Mouse (Mus musculus): ENCODE results near the gene Tbccd1.

Gene Tbccd1

GRCm38 (mm10) chr16:22872397-22872796 lies 14.9 kb upstream of the Tbccd1 start:
- DNase-seq (ENCODE audit: extremely low spot score): no peak

- no peak for DNase-seq (ENCODE audit: extremely low spot score)
Observed at GRCm38 (mm10) chr16:22856773-22857172, 696 bp downstream of the Tbccd1 start.

- no peak for DNase-seq (ENCODE audit: extremely low spot score)
Observed at GRCm38 (mm10) chr16:22852709-22853108, 4.8 kb downstream of the Tbccd1 start.

GRCm38 (mm10) chr16:22848331-22848730 lies 9.1 kb downstream of the Tbccd1 start:
- DNase-seq (ENCODE audit: extremely low spot score): no peak

GRCm38 (mm10) chr16:22847686-22848085 lies 9.8 kb downstream of the Tbccd1 start:
- DNase-seq (ENCODE audit: extremely low spot score): no peak

- no peak for DNase-seq (ENCODE audit: extremely low spot score)
Observed at GRCm38 (mm10) chr16:22845481-22845880, 12.0 kb downstream of the Tbccd1 start.

GRCm38 (mm10) chr16:22844834-22845233 lies 12.6 kb downstream of the Tbccd1 start:
- no peak for DNase-seq (ENCODE audit: extremely low spot score)

GRCm38 (mm10) chr16:22844061-22844801 lies 13.2 kb downstream of the Tbccd1 start:
- DNase-seq (ENCODE audit: extremely low spot score): peak; percentile 80

- no peak for DNase-seq (ENCODE audit: extremely low spot score)
Observed at GRCm38 (mm10) chr16:22842871-22843270, 14.6 kb downstream of the Tbccd1 start.

GRCm38 (mm10) chr16:22839146-22839857 lies 18.2 kb downstream of the Tbccd1 start:
- no peak for DNase-seq (ENCODE audit: extremely low spot score)

- DNase-seq (ENCODE audit: extremely low spot score): no peak
Observed at GRCm38 (mm10) chr16:22832932-22833525, 24.4 kb downstream of the Tbccd1 start.

- DNase-seq (ENCODE audit: extremely low spot score): no peak
Observed at GRCm38 (mm10) chr16:22820731-22821130, 36.7 kb downstream of the Tbccd1 start.

GRCm38 (mm10) chr16:22811477-22811876 lies 46.0 kb downstream of the Tbccd1 start, which contains the start of gene Crygs:
TSS of gene Crygs (minus strand) at chr16:22811577.
- no peak for DNase-seq (ENCODE audit: extremely low spot score)

- DNase-seq (ENCODE audit: extremely low spot score): peak; percentile 42
Observed at GRCm38 (mm10) chr16:22807468-22808070, 49.9 kb downstream of the Tbccd1 start.

GRCm38 (mm10) chr16:22802786-22803185 lies 54.7 kb downstream of the Tbccd1 start:
- DNase-seq (ENCODE audit: extremely low spot score): no peak

GRCm38 (mm10) chr16:22800849-22801109 lies 56.7 kb downstream of the Tbccd1 start:
- DNase-seq (ENCODE audit: extremely low spot score): peak; percentile 24

- DNase-seq (ENCODE audit: extremely low spot score): peak; percentile 65
Observed at GRCm38 (mm10) chr16:22800026-22800848, 57.2 kb downstream of the Tbccd1 start.

- no peak for DNase-seq (ENCODE audit: extremely low spot score)
Observed at GRCm38 (mm10) chr16:22798520-22798919, 58.9 kb downstream of the Tbccd1 start.

- no peak for DNase-seq (ENCODE audit: extremely low spot score)
Observed at GRCm38 (mm10) chr16:22797521-22797920, 59.9 kb downstream of the Tbccd1 start.

- peak; percentile 20 for DNase-seq (ENCODE audit: extremely low spot score)
Observed at GRCm38 (mm10) chr16:22795497-22795896, 62.0 kb downstream of the Tbccd1 start.

GRCm38 (mm10) chr16:22791235-22791634 lies 66.2 kb downstream of the Tbccd1 start:
- no peak for DNase-seq (ENCODE audit: extremely low spot score)

- DNase-seq (ENCODE audit: extremely low spot score): no peak
Observed at GRCm38 (mm10) chr16:22789908-22790367, 67.5 kb downstream of the Tbccd1 start.
